Mouse (Mus musculus) frontal cortex, adult (tissue): ENCODE results near the gene Wdr11.

Experiments used
- ATAC-seq: cut with Nextera tagmentation; 2 replicates; pipeline ENCODE4 v1.9.2; 2017; ENCODE audit warnings: mild to moderate bottlenecking, moderate library complexity, mixed read lengths; ENCODE audit not compliant: low TSS enrichment

Wdr11 gene

DNA sequence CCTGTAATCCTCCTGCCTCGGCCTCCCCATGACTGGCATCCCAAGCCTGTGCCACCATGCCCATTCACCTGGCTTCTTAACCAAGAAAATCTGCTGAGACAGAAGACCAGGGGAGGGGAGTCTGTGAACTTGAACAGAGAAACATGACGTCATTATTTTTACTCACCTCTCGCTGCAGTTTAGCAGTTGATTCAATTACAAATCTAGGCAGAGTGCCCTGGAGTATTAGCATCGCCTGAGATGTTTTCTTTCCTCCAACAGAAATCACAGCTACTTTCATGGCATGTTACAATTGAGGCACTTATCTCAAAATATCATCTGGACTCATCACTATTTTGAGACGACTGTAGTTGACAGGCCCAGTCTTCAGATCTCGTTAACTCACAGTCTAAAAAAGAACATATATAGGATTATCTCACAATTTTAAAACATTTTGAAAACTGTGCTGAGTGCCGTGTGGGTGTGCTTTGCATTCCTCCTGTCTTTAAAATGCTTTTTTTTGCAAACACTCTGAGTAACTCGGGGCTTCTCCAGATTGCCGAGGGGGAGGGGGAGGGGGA, 61.3 kb downstream of the Wdr11 start:
- ATAC-seq, result peak; percentile 68

DNA sequence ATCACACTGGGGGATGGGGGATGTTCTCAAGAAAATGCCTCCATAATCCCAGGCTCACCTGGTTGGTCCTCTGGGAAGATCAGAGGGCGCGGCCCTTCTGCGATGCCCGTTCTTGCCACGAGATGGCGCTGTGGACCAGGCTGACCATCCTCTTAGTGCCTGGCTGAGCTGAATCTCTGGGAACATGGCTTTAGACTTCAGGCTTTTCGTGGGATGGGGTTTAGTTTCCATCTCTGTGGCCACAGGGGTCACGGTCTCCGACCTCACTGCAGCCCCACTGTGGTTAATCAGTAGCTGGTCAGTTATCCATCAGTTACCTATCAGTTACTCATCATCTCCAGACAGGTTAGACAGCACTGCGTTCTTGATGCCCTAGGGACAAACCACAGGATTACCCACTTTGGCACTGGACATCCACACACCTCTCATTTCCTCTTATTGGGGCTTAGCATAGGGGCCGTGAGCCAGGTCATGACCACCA, 62.2 kb downstream of the Wdr11 start:
- ATAC-seq, result peak; percentile 60; the same call in 1 of the 2 replicates

DNA sequence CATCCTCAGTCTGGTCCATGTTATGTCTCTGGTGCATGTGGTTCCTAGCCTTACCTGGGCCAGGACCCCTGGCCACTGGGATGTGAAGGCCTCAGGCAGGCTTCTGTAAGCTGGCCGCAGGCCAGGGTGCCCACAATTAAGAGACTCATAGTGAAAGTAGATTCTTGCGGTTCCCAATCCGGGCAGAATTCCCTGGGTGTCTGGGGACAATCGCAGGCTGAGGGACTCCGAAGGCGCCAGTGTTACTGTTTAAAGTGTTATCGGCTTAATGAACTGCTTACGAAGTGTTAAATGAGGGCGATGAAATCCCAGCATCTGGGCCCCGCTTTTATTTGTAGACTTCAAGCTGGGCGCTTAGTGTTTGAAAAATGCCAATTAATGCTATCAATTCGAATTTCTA, 63.3 kb downstream of the Wdr11 start:
- no peak for ATAC-seq

- ATAC-seq, result no peak
Observed at GRCm38 (mm10) chr7:129655604-129656226, 64.1 kb downstream of the Wdr11 start.

DNA sequence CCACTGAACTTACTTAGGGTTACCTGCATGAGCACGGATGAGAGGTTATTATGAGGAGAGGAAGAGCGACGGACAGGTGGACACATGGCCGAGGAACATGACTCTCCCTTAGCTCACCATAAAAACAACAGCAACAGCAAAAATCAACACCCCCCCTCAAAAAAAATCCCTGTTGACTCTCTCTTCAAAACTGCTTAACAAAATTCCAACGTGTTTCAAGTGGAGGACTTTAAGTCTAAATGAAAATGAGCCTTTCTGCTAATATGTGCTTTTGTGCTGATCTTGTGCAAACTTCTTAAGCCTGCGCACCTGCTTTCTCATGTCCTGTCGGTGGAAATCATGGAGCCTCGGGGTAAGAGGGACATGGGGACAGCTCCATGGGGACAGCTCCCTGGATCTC, 66.2 kb downstream of the Wdr11 start:
- ATAC-seq, result no peak

GRCm38 (mm10) chr7:129659755-129660154, 68.1 kb downstream of the Wdr11 start:
- ATAC-seq, result no peak

GRCm38 (mm10) chr7:129660546-129660945, 68.9 kb downstream of the Wdr11 start:
- ATAC-seq, result no peak

DNA sequence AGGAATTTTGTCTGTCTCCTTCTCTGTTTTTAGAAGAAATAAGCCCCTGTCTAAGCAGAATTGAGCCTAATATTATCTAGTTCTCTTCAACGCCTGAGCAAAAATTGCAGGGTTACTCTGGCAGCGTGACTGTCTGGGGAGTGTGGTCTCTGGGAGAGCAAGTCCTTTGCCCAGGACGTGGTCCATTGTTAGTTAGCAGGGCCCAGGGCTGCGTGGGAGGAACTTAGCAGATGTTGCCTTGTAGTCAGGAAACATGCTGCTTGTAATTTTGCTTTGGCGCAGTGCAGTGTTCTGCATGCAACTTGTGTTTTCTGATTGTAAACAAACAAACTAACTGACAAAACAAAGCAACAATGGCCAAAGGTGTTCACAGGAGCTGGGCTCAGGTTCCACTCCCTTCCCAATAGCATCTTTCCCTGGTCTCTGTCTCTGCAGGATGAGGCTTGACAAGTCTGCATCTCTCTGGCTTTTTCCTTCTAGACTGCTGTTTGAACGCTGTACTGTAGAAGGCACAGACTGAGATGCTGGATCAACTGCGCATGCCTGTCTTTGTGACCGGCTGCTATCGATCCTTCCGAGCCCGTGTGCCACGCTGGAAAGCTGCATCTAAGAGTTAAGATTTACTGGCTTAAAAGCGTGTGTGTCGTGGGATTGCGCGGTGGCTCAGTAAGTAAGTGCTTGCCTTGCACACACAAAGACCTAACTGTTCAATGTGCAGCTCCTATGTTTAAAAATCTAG, 70.6 kb downstream of the Wdr11 start:
- peak; percentile 70; the same call in 1 of the 2 replicates for ATAC-seq

DNA sequence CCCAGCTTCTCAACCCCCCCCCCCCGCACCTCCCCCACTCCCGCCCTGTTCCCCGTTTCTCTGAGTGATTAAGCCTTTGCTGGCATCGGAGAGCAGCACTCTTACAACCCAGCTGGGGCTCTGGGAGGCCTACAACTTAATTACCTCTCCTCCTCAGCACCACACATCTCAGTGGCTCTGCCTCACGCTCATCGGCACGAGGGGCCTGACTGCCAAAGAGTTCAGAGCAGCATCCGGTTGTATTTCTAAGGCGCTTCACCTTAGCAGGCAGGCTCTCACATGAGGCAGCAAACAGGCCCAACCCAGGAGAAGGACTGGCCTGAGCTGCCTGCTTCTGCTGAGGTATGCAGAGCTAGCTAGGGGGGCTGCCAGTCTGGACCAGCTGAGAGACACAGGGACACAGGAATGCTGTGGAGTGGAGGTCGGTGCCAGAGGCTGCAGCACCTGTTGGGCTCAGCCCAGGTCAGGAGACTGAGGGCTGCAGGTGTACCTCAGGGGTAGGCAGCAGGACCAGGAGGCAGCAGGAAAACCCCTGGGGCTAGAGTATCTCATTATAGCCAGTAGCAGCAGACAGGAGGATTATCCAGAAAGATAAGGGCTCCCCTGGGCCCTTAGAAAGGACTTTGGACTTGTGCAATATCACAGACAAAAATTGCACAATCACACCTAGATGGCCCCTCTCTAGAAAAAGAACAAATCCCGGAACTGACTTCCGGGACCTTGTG, 72.3 kb downstream of the Wdr11 start:
- ATAC-seq, result peak; percentile 44; the same call in 1 of the 2 replicates

DNA sequence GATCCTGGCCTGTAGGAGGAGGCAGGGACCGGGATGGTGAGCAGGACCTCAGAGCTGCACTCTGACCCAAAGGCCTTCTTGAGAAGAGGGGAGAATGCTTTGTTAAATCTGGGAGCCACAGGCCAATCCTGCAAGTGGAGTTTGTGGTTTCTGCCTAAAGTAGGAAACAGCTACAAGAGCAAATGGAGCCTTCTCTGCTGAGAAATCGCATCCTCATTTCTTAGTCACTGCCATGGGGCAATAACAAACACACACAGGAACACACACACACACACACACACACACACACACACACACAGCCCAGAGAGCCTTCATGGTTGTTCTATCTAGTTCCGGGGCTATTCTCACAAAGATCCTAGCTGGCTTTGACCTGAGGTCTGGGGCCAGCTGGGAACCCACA, 73.7 kb downstream of the Wdr11 start:
- no peak for ATAC-seq

DNA sequence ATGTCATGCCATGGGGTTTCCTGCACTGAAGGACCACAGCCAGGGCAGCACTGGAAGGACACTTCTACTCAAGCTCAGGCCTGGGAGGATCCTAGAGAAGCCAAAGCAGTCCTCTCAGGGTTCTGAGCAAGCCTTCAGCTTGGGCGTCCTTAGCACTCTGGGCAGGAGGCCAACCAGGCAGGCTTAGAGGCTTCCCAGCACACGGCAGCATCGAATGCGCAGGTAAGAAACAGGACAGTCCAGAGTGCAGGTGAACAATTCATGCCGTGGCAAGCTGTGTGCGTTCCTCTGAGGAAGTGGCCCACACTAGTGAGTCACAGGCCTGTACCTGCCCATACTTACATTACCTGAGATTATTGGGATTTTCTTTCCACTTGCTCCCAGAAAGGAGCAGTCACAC, 74.3 kb downstream of the Wdr11 start:
- ATAC-seq, result no peak

- ATAC-seq, result no peak
Observed at GRCm38 (mm10) chr7:129666526-129666925, 74.9 kb downstream of the Wdr11 start.

DNA sequence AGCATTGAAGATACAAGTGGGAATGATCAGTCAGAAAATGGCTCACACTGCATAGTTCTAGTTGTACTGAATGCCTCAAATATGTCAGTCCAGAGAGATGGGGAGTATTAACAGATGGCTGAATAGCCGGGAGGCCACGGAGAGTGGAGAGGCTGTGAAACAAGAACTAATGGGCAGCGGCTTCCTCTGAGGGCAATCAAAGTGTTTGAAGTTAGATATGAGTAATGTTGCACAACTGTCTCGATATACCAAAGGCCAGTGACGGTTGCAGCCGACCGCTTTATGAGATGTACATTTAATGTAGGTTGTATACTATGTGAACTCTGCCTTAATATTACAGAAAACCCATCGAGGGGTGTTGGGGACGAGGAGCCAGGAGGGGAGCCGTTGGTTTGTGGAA, 78.6 kb downstream of the Wdr11 start:
- no peak for ATAC-seq

DNA sequence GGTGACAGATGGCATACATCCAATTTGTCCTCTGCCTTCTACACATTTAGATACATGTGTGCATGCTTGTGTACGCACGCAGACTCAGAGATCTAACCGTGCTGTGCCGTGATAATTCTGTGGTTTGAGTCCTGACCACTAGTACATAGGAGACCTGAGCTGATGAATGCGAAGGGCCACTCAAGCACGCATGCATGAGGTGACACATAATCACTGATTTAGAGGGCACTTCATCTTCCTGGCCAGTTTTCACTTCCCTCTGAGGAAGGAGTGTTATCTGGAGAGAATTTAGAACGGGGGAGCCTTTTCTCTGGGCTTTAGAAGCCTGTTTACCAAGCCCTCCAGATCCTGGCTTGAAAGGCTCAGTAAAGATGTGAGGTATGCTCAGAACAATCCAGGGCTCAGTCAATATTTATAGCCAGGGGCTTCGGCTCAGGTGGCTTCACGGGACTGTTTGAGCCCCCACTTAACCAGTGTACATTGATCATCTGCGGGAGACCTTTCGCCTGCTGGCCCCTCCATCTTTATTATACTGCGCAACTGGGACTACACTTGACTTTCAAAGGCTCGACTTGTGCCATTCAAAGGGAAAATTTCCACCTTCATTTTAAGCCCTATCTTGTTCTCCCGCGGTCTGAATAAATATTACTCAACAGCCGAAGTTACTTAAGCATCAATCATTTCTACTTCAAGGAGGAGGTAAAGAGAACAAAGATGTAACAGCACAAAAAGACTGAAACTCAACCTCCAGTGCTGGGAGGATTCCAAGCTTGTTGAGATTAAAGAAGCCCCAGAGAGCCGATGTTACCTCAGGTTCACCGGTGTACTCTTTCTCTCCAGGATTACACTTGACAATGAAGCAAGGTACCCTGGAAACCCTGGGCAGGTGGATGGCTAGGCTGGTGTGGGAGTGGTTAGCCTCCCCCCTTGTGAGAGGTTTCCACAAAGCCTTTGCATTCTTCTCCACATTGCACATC, 80.3 kb downstream of the Wdr11 start:
- ATAC-seq, result no peak

- ATAC-seq, result no peak
Observed at GRCm38 (mm10) chr7:129673776-129674175, 82.1 kb downstream of the Wdr11 start.

DNA sequence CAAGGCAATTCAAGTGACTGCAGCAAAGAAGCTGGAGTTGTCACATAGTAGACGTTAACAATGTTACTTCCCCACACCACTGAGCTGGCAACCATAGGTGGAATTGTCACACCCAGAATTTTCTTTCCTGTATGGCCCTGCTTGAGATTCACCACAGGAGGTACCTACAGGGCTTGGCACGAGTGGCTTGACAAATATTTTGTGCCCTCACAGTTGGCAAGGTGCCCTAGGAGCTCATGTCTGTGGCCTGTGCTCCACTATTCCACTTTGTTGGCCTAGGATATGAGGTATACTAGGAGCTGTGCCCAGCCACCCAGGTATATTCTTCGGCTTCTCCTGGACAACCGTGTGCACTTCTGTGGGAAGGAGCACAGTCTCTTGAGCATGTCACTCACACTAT, 82.9 kb downstream of the Wdr11 start:
- ATAC-seq, result no peak

GRCm38 (mm10) chr7:129675852-129676251, 84.2 kb downstream of the Wdr11 start:
- no peak for ATAC-seq

- ATAC-seq, result no peak
Observed at GRCm38 (mm10) chr7:129677141-129677540, 85.5 kb downstream of the Wdr11 start.

- ATAC-seq, result no peak
Observed at GRCm38 (mm10) chr7:129678431-129678830, 86.8 kb downstream of the Wdr11 start.

DNA sequence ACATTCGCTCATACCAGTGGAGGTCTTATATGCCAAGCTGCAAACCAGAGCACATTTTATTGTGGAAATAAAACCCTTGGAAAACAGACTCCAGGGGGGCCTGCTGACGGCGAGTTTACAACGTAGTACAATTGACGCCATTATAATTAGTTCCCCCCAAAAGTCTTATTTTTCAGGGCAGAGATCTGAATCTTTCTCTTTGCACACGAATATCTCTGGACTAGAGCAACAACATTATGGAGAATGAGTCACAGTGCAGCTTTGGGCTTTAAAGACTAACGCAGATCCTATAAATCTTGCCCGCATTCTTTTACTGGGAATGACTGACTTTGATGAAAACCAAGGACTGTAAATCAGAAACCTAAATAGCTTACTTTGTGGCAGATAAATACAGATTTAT, 87.3 kb downstream of the Wdr11 start:
- ATAC-seq, result no peak

GRCm38 (mm10) chr7:129680534-129681210, 89.0 kb downstream of the Wdr11 start:
- ATAC-seq, result no peak
